Mouse (Mus musculus) lung, postnatal 0 days (tissue): ENCODE data around the gene Gm20696. TPM values are rescaled to one million over a fixed set of nuclear protein-coding genes. Genes with fewer than 3 reads are reported as not detected.

Experiments used
- ATAC-seq: fragments of 200-750 bp; cut with Nextera tagmentation; 2 replicates; pipeline ENCODE4 v1.8.0; 2017; ENCODE audit warnings: moderate library complexity
- DNase-seq: peaks from one replicate; pipeline ENCODE4 v3.0.0-alpha.2; 2016; ENCODE audit warnings: low spot score
- H3K27ac ChIP-seq: fragments of 300-500 bp; sonication (generic); 2 replicates; pipeline ENCODE4 v1.5.1; 2014; ENCODE audit warnings: antibody characterized with exemption, mild to moderate bottlenecking, low read length, mixed read lengths
- H3K27me3 ChIP-seq: fragments of 300-500 bp; sonication (generic); replicated peaks from 2 replicates; pipeline ENCODE4 v1.6.1; 2014; ENCODE audit warnings: low read length, mixed read lengths; ENCODE audit not compliant: insufficient read depth
- H3K36me3 ChIP-seq: fragments of 300-500 bp; sonication (generic); 2 replicates; pipeline ENCODE4 v1.6.1; 2014; ENCODE audit warnings: low read length, mixed read lengths; ENCODE audit not compliant: insufficient read depth
- H3K4me1 ChIP-seq: fragments of 300-500 bp; sonication (generic); 2 replicates; pipeline ENCODE4 v1.6.1; 2014; ENCODE audit warnings: antibody characterized with exemption, low read depth, low read length, mixed read lengths; ENCODE audit not compliant: insufficient read depth
- H3K4me2 ChIP-seq: fragments of 300-500 bp; sonication (generic); replicated peaks from 2 replicates; pipeline ENCODE4 v1.6.1; 2014; ENCODE audit warnings: low read depth, mild to moderate bottlenecking, low read length, moderate library complexity, mixed read lengths
- H3K4me3 ChIP-seq: fragments of 300-500 bp; sonication (generic); 2 replicates; pipeline ENCODE4 v1.5.1; 2014; ENCODE audit warnings: low read depth, low read length
- H3K9ac ChIP-seq: fragments of 300-500 bp; sonication (generic); replicated peaks from 2 replicates; pipeline ENCODE4 v1.6.1; 2014; ENCODE audit warnings: low read depth, mild to moderate bottlenecking
- H3K9me3 ChIP-seq: fragments of 300-500 bp; sonication (generic); 2 replicates; pipeline ENCODE4 v1.6.1; 2016; ENCODE audit warnings: low read length, mixed read lengths
- CTCF ChIP-seq: IDR thresholded peaks from 2 replicates; pipeline ENCODE4 v1.5.1; 2016; ENCODE audit warnings: antibody characterized with exemption, mild to moderate bottlenecking
- EP300 ChIP-seq: IDR thresholded peaks from 2 replicates; pipeline ENCODE4 v1.6.1; 2016; ENCODE audit warnings: antibody characterized with exemption, mild to moderate bottlenecking, control low read depth
- WGBS: fragments of 180-500 bp; shearing (Covaris S2); extraction: QIAGEN DNeasy Blood & Tissue Kit; methylation state at CpG from one replicate; pipeline ENCODE4 v1.1.7; 2014; 5-methylcytosine and 5-hydroxymethylcytosine counted together
- polyA plus RNA-seq: library from polyadenylated mRNA; unstranded; fragments of >200 nt; fragmentation: Nextera tagmentation; extraction: Ambion mirVana; gene quantifications from 2 replicates; pipeline ENCODE4 v1.2.1, GENCODE M21; 2015

Gm20696 gene
- polyA plus RNA-seq, 1 experiment from 2014 or later, result 2.3 TPM

GRCm38 (mm10) chr6:99644386-99644785, 22.2 kb downstream of the Gm20696 start:
- Histone ChIP-seq H3K36me3 (peaks cover 3% of the 10 kb centered on the region; the same call in 1 of the 2 replicates), H3K9me3 (no peaks in the 10 kb centered on the region), H3K4me1 (peaks cover 3% of the 10 kb centered on the region; the same call in 1 of the 2 replicates), H3K9ac (no peak overlapping the region), H3K4me3 (no peak overlapping the region), H3K4me2 (no peak overlapping the region), H3K27ac (peak overlapping the region; percentile 11; the same call in 1 of the 2 replicates), H3K27me3 (no peaks in the 10 kb centered on the region)
- DNase-seq (no peak), ATAC-seq (0 out of 2 replicates have a peak, but pooled peaks have one; percentile 2)
- 54% methylated on average over 5 of the region's 5 CpGs for WGBS
- TF ChIP-seq CTCF (no peak), EP300 (no peak)

GRCm38 (mm10) chr6:99643439-99644199, 23.0 kb downstream of the Gm20696 start:
- Histone ChIP-seq H3K4me3 (no peak overlapping the region), H3K4me1 (peaks cover 3% of the 10 kb centered on the region; the same call in 1 of the 2 replicates), H3K27me3 (no peaks in the 10 kb centered on the region), H3K36me3 (peaks cover 7% of the 10 kb centered on the region; the same call in 1 of the 2 replicates), H3K9me3 (no peaks in the 10 kb centered on the region), H3K27ac (peak overlapping the region; percentile 11; the same call in 1 of the 2 replicates), H3K4me2 (no peak overlapping the region), H3K9ac (no peak overlapping the region)
- TF ChIP-seq EP300 (0 out of 2 replicates have a peak, but pooled peaks have one; percentile 38), CTCF (no peak)
- DNase-seq, result peak; percentile 79
- 28% methylated on average over 10 of the region's 10 CpGs for WGBS
- peak; percentile 78 for ATAC-seq

GRCm38 (mm10) chr6:99637456-99637855, 29.1 kb downstream of the Gm20696 start:
- Histone ChIP-seq H3K27me3 (no peaks in the 10 kb centered on the region), H3K9ac (no peak overlapping the region), H3K4me1 (no peaks in the 10 kb centered on the region), H3K4me3 (no peak overlapping the region), H3K4me2 (no peak overlapping the region), H3K27ac (no peak overlapping the region), H3K9me3 (no peaks in the 10 kb centered on the region), H3K36me3 (peaks cover 7% of the 10 kb centered on the region; the same call in 1 of the 2 replicates)
- WGBS, result 74% methylated on average over 4 of the region's 4 CpGs
- TF ChIP-seq EP300 (no peak), CTCF (no peak)
- ATAC-seq, result no peak
- DNase-seq, result no peak

- Histone ChIP-seq H3K27ac (no peak overlapping the region), H3K4me1 (no peaks in the 10 kb centered on the region), H3K4me3 (no peak overlapping the region), H3K27me3 (no peaks in the 10 kb centered on the region), H3K9me3 (no peaks in the 10 kb centered on the region), H3K4me2 (no peak overlapping the region), H3K9ac (no peak overlapping the region), H3K36me3 (peaks cover 7% of the 10 kb centered on the region; the same call in 1 of the 2 replicates)
- ATAC-seq (peak; percentile 53), DNase-seq (peak; percentile 61)
- TF ChIP-seq EP300 (no peak), CTCF (no peak)
- 63% methylated on average over 8 of the region's 8 CpGs for WGBS
Measured at GRCm38 (mm10) chr6:99636801-99637200, 29.8 kb downstream of the Gm20696 start.

GRCm38 (mm10) chr6:99636121-99636520, 30.5 kb downstream of the Gm20696 start:
- no peaks in the 10 kb centered on the region for H3K27me3 ChIP-seq
- no peak overlapping the region for H3K4me3 ChIP-seq
- H3K9ac ChIP-seq, result no peak overlapping the region
- H3K36me3 ChIP-seq, result peaks cover 7% of the 10 kb centered on the region; the same call in 1 of the 2 replicates
- H3K27ac ChIP-seq, result no peak overlapping the region
- H3K9me3 ChIP-seq, result no peaks in the 10 kb centered on the region
- WGBS, result 60% methylated on average over 9 of the region's 9 CpGs
- ATAC-seq, result no peak
- H3K4me1 ChIP-seq, result no peaks in the 10 kb centered on the region
- no peak for DNase-seq
- H3K4me2 ChIP-seq, result no peak overlapping the region
- no peak for TF ChIP-seq CTCF
- TF ChIP-seq EP300, result no peak

- ATAC-seq (peak; percentile 72), DNase-seq (peak; percentile 76)
- no peak overlapping the region for H3K4me3 ChIP-seq
- H3K9ac ChIP-seq, result no peak overlapping the region
- H3K9me3 ChIP-seq, result no peaks in the 10 kb centered on the region
- no peak for TF ChIP-seq EP300
- no peak for TF ChIP-seq CTCF
- no peaks in the 10 kb centered on the region for H3K27me3 ChIP-seq
- H3K4me1 ChIP-seq, result no peaks in the 10 kb centered on the region
- H3K4me2 ChIP-seq, result no peak overlapping the region
- 63% methylated on average over 32 of the region's 32 CpGs for WGBS
- H3K36me3 ChIP-seq, result no peaks in the 10 kb centered on the region
- H3K27ac ChIP-seq, result no peak overlapping the region
Measured at GRCm38 (mm10) chr6:99632121-99632980, 34.2 kb downstream of the Gm20696 start.
